ENCODE assay signal across 10 mouse cellular contexts in genomic region chr11:103340130-103340529, GRCm38 (mm10). TPM values are rescaled to one million over a fixed set of nuclear protein-coding genes. Genes with fewer than 3 reads are reported as not detected.
DNase-seq lines count a peak whose midpoint lies in the region; ATAC-seq and TF ChIP-seq lines count a peak whose summit lies in the region.
"Had no signal": no experiment of that assay in that cellular context is flagged by ENCODE, and none has a peak within 500 bp of the region (broad histone marks: within the 10 kb centered on the region; RNA-seq: fewer than 3 reads in every experiment).

No protein-coding gene starts in this region.

- no peak for TF ChIP-seq CTCF in kidney, adult 2 months (conservative IDR thresholded peaks at IDR 0.05; ENCODE audit: insufficient read depth, insufficient read length, low read depth, low read length)

- DNase-seq in kidney, adult 2 months = no peak
- no peak for DNase-seq in kidney, postnatal 25 days
- no peak for DNase-seq in limb, embryonic 10.5 days (ENCODE audit: low spot score)
- no peak for DNase-seq in embryo, embryonic 10.5 days (ENCODE audit: low spot score)
- no peak for DNase-seq in lung, postnatal 10 days
- DNase-seq in thymus, postnatal 4 days = no peak

- peak overlapping the region; percentile 97 for H3K27ac ChIP-seq in kidney, adult 2 months (ENCODE audit: insufficient read depth, low read depth, low read length)
- no peak overlapping the region for H3K27ac ChIP-seq in forebrain, embryonic 12.5 days
- no peak overlapping the region for H3K27ac ChIP-seq in limb, embryonic 10.5 days
- no peak overlapping the region for H3K27ac ChIP-seq in neural tube, embryonic 12.5 days

- ATAC-seq in forebrain, embryonic 12.5 days (ENCODE audit: low FRiP score) = no peak
- no peak for ATAC-seq in neural tube, embryonic 12.5 days (ENCODE audit: low FRiP score, low read depth)
- ATAC-seq: inflammation-experienced regulatory T-cells, adult 6 months had no signal

- 41% methylated on average over 19 of the region's 19 CpGs for WGBS in kidney, adult 2 months
- 73% methylated on average over 19 of the region's 19 CpGs for WGBS in forebrain, embryonic 12.5 days
- 67% methylated on average over 19 of the region's 19 CpGs for WGBS in limb, embryonic 10.5 days
- 65% methylated on average over 19 of the region's 19 CpGs for WGBS in neural tube, embryonic 12.5 days

- peaks cover 35% of the 10 kb centered on the region for H3K4me1 ChIP-seq in kidney, adult 2 months (ENCODE audit: control insufficient read depth, insufficient read depth, low read length)
- 0 out of 2 replicates have a peak, but pooled peaks cover 4% of the 10 kb centered on the region for H3K4me1 ChIP-seq in forebrain, embryonic 12.5 days
- H3K4me1 ChIP-seq in limb, embryonic 10.5 days = peaks cover 30% of the 10 kb centered on the region
- peaks cover 4% of the 10 kb centered on the region; the same call in 1 of the 2 replicates for H3K4me1 ChIP-seq in neural tube, embryonic 12.5 days

- no peak overlapping the region for H3K9ac ChIP-seq in forebrain, embryonic 12.5 days
- H3K9ac ChIP-seq in neural tube, embryonic 12.5 days = no peak overlapping the region

- H3K36me3 ChIP-seq in kidney, adult 2 months (ENCODE audit: control insufficient read depth, insufficient read depth, low read length) = no peaks in the 10 kb centered on the region; the same call in 1 of the 2 replicates
- no peaks in the 10 kb centered on the region for H3K36me3 ChIP-seq in forebrain, embryonic 12.5 days (replicated peaks)
- no peaks in the 10 kb centered on the region for H3K36me3 ChIP-seq in limb, embryonic 10.5 days
- H3K36me3 ChIP-seq in neural tube, embryonic 12.5 days = no peaks in the 10 kb centered on the region

- no peaks in the 10 kb centered on the region for H3K27me3 ChIP-seq in kidney, adult 2 months (replicated peaks; ENCODE audit: control insufficient read depth, insufficient read depth, low read length)
- H3K27me3 ChIP-seq in forebrain, embryonic 12.5 days = peaks cover 27% of the 10 kb centered on the region
- peaks cover 45% of the 10 kb centered on the region for H3K27me3 ChIP-seq in limb, embryonic 10.5 days (ENCODE audit: low read depth, poor library complexity, severe bottlenecking)
- H3K27me3 ChIP-seq in neural tube, embryonic 12.5 days (replicated peaks) = peaks cover 4% of the 10 kb centered on the region

- peak overlapping the region; percentile 27; the same call in 1 of the 2 replicates for H3K4me2 ChIP-seq in forebrain, embryonic 12.5 days
- H3K4me2 ChIP-seq in neural tube, embryonic 12.5 days (replicated peaks) = peak overlapping the region; percentile 34

- peak overlapping the region; percentile 48 for H3K4me3 ChIP-seq in kidney, adult 2 months (ENCODE audit: insufficient read depth, low read depth, low read length)
- H3K4me3 ChIP-seq in forebrain, embryonic 12.5 days (replicated peaks) = no peak overlapping the region
- peak overlapping the region; percentile 33 for H3K4me3 ChIP-seq in limb, embryonic 10.5 days
- H3K4me3 ChIP-seq in neural tube, embryonic 12.5 days = no peak overlapping the region

- H3K9me3 ChIP-seq in forebrain, embryonic 12.5 days = no peaks in the 10 kb centered on the region
- H3K9me3 ChIP-seq in limb, embryonic 10.5 days (replicated peaks) = no peaks in the 10 kb centered on the region
- H3K9me3 ChIP-seq in neural tube, embryonic 12.5 days = no peaks in the 10 kb centered on the region
- H3K9me3 ChIP-seq: G1E had no signal

- TF ChIP-seq POLR2A in kidney, adult 2 months (IDR thresholded peaks at IDR 0.05; ENCODE audit: low read depth, low read length) = no peak

RNA-seq across cellular contexts. Expression of gene Arhgap27, which starts 23.4 kb away (rescaled TPM):
- polyA plus RNA-seq in kidney, adult 2 months (2012; rRNA removed) = 38.4 and 46.8 TPM in 2 replicates
- 3.2 and 3.7 TPM in 2 replicates for polyA plus RNA-seq in forebrain, embryonic 12.5 days (2016; fragmentation: Nextera tagmentation; extraction: Ambion mirVana)
- polyA plus RNA-seq in limb, embryonic 10.5 days (2016; fragmentation: Nextera tagmentation; extraction: Ambion mirVana) = 5.3 and 8.2 TPM in 2 replicates
- 5.4 and 6.4 TPM in 2 replicates for polyA plus RNA-seq in neural tube, embryonic 12.5 days (2016; fragmentation: Nextera tagmentation; extraction: Ambion mirVana)

Comparison
In these comparisons a context has a peak if more than half of its experiments do, and no peak if none do; other contexts are left out.
1. H3K4me3 ChIP-seq: peak in kidney, adult 2 months (single experiment) and limb, embryonic 10.5 days (single experiment); none in forebrain, embryonic 12.5 days (single experiment) and neural tube, embryonic 12.5 days (single experiment).